In genomic region chr14:106500344-106501135, GRCm38 (mm10) we compare ENCODE assay signal across 8 mouse cellular contexts.
A peak's percentile ranks its signal among the peaks of the same experiment; 100 is the strongest.
DNase-seq lines count a peak whose midpoint lies in the region; ATAC-seq and TF ChIP-seq lines count a peak whose summit lies in the region.

No protein-coding gene starts in this region.

- no peak for DNase-seq in cerebellum, adult 11-12 months
- DNase-seq in thymus, postnatal 14 days: peak; percentile 7
- DNase-seq in thymus, postnatal 25 days: no peak
- peak; percentile 39 to 43 for DNase-seq in heart, adult 9 months (ENCODE audit: low spot score in 2 of 2)
- DNase-seq in layer of hippocampus, postnatal 10 days (ENCODE audit: low spot score in 2 of 2): peak; percentile 10 to 23
- no peak for DNase-seq in urinary bladder, postnatal 14 days (ENCODE audit: low spot score)

- peak; percentile 62; the same call in 1 of the 2 replicates for ATAC-seq in cerebellum, adult (ENCODE audit: insufficient number of reproducible peaks, low FRiP score, low TSS enrichment)

- H3K36me3 ChIP-seq in myocyte (ENCODE audit: control insufficient read depth, insufficient read depth): no peaks in the 10 kb centered on the region

- no peak for TF ChIP-seq POLR2A in myocyte (IDR thresholded peaks at IDR 0.05; ENCODE audit: insufficient read length, low read depth)

- no peak overlapping the region for H3ac ChIP-seq in myocyte (ENCODE audit: control insufficient read depth, insufficient read length)

- peak overlapping the region; percentile 63 for H3K4me2 ChIP-seq in myocyte (ENCODE audit: low read depth)

- no peak overlapping the region for H3K4me3 ChIP-seq in myocyte

- no peaks in the 10 kb centered on the region for H3K27me3 ChIP-seq in myocyte (ENCODE audit: control insufficient read depth, insufficient read depth, insufficient read length)

- no peaks in the 10 kb centered on the region for H3K79me2 ChIP-seq in myocyte (ENCODE audit: control insufficient read depth, insufficient read depth)

TF ChIP-seq in myocyte, 11 proteins besides CTCF, POLR2A, EP300 and RAD21:
- TF ChIP-seq POLR2AphosphoS2 (IDR thresholded peaks at IDR 0.05; ENCODE audit: insufficient read length, low read depth) (no peak), E2F4 (IDR thresholded peaks at IDR 0.05; ENCODE audit: insufficient read depth) (no peak), MYOD1 (IDR thresholded peaks at IDR 0.05; ENCODE audit: control insufficient read depth in 1 of 3, insufficient read length in 2 of 3, low read depth in 2 of 3) (peak in 2 of 3 experiments; percentile 63 to 74), TCF12 (IDR thresholded peaks at IDR 0.05; ENCODE audit: insufficient read depth, poor library complexity, severe bottlenecking) (peak; percentile 62), USF1 (IDR thresholded peaks at IDR 0.05; ENCODE audit: low read depth) (no peak), MYOG (IDR thresholded peaks at IDR 0.05; ENCODE audit: control insufficient read depth in 1 of 3, insufficient read depth in 1 of 3, insufficient read length in 2 of 3, low read depth in 2 of 3) (peak in 2 of 3 experiments; percentile 41 to 82), REST (IDR thresholded peaks at IDR 0.05; ENCODE audit: insufficient read depth, insufficient read length) (no peak), TCF3 (IDR thresholded peaks at IDR 0.05; ENCODE audit: insufficient read length, low read depth) (no peak), CEBPB (IDR thresholded peaks at IDR 0.05; ENCODE audit: insufficient read depth, poor library complexity, severe bottlenecking) (no peak), SRF (IDR thresholded peaks at IDR 0.05; ENCODE audit: control insufficient read depth, insufficient read length, low read depth) (no peak), MAX (IDR thresholded peaks at IDR 0.05; ENCODE audit: low read depth) (no peak)
TF ChIP-seq in myocyte: peak in this region for 3.

Comparison
In these comparisons a context has a peak if more than half of its experiments do, and no peak if none do; other contexts are left out.
1. DNase-seq: peak in thymus, postnatal 14 days (single experiment), heart, adult 9 months (2 of 2) and layer of hippocampus, postnatal 10 days (2 of 2); none in cerebellum, adult 11-12 months (single experiment), thymus, postnatal 25 days (single experiment) and urinary bladder, postnatal 14 days (single experiment).